Mouse (Mus musculus) myocyte (in vitro differentiated cells): ENCODE data around the gene Hsd3b7.

Experiments used
- E2F4 ChIP-seq: IDR thresholded peaks from one replicate; pipeline ENCODE4 v1.6.1; 2011; ENCODE audit warnings: mild to moderate bottlenecking, control low read depth, moderate library complexity; ENCODE audit not compliant: insufficient read depth
- MAX ChIP-seq: IDR thresholded peaks from one replicate; pipeline ENCODE4 v1.6.1; 2011; ENCODE audit warnings: low read depth, mild to moderate bottlenecking, control low read depth
- POLR2A ChIP-seq: IDR thresholded peaks from one replicate; pipeline ENCODE4 v1.6.1; 2011; ENCODE audit warnings: low read depth, mild to moderate bottlenecking, control low read depth, moderate library complexity; ENCODE audit not compliant: insufficient read length
- TCF12 ChIP-seq: IDR thresholded peaks from one replicate; pipeline ENCODE4 v1.6.1; 2011; ENCODE audit warnings: mild to moderate bottlenecking, control low read depth; ENCODE audit not compliant: poor library complexity, insufficient read depth, severe bottlenecking

- no peak for TF ChIP-seq POLR2A
- no peak for TF ChIP-seq E2F4
- no peak for TF ChIP-seq MAX
- TF ChIP-seq TCF12: no peak
Measured at GRCm38 (mm10) chr7:127812292-127812691, 11.9 kb downstream of the Hsd3b7 start.
